Mouse (Mus musculus) stomach, postnatal 0 days (tissue): Measurements from ENCODE around the gene Pnliprp2.

Experiments used
- CTCF ChIP-seq: IDR thresholded peaks from 2 replicates; pipeline ENCODE4 v1.5.1; 2016; ENCODE audit warnings: antibody characterized with exemption, low read depth, mild to moderate bottlenecking, moderate library complexity
- EP300 ChIP-seq: optimal IDR thresholded peaks from 2 replicates; pipeline ENCODE3; 2016; ENCODE audit warnings: antibody characterized with exemption

DNA sequence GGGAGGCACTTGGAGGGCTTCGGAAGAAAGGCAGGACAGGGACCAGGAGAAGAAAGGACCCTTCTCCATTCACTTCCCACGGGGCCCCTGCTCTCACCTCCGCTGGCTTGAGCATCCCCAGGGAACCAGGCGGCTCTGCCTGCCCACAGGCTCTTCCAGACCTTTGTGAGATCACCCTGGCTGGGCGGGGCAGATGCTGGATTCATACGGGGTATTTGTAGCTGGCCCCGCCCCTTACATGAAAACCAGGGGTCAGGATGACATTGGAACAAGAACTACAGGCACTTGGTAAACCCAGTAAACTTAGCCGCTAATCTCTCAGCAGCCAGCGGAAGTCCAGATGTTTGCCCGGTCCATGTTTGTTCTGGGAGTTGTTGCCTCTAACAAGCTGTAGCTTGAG lies 34.8 kb downstream of the Pnliprp2 start, which contains the start of gene 1700019N19Rik:
- TF ChIP-seq CTCF (no peak), EP300 (no peak)
